Mouse (Mus musculus) thymus, adult 2 months (tissue): ENCODE measurements around the gene Gm853. TPM values are rescaled to one million over a fixed set of nuclear protein-coding genes. Genes with fewer than 3 reads are reported as not detected.
A peak's percentile ranks its signal among the peaks of the same experiment; 100 is the strongest.

Source experiments
- DNase-seq: peaks from one replicate; pipeline ENCODE4 v3.0.0; 2021
- H3K27ac ChIP-seq: fragments of 200-500 bp; 2 replicates; pipeline ENCODE4 v1.5.1; 2012; ENCODE audit warnings: low read length, control low read depth; ENCODE audit not compliant: control insufficient read depth, insufficient read depth
- H3K27me3 ChIP-seq: fragments of 200-500 bp; 2 replicates; pipeline ENCODE4 v1.6.1; 2012; ENCODE audit warnings: mild to moderate bottlenecking, low read length, moderate library complexity, mixed read lengths; ENCODE audit not compliant: control insufficient read depth, insufficient read depth
- H3K36me3 ChIP-seq: fragments of 200-500 bp; 2 replicates; pipeline ENCODE4 v1.6.1; 2012; ENCODE audit warnings: mild to moderate bottlenecking, low read length, moderate library complexity; ENCODE audit not compliant: control insufficient read depth, insufficient read depth
- H3K4me1 ChIP-seq: fragments of 200-500 bp; replicated peaks from 2 replicates; pipeline ENCODE4 v1.6.1; 2012; ENCODE audit warnings: low read length; ENCODE audit not compliant: control insufficient read depth, insufficient read depth
- H3K4me3 ChIP-seq: fragments of 200-500 bp; 2 replicates; pipeline ENCODE4 v1.5.1; 2012; ENCODE audit warnings: mild to moderate bottlenecking, low read length, control low read depth, moderate library complexity; ENCODE audit not compliant: control insufficient read depth, insufficient read depth
- CTCF ChIP-seq: fragments of 200-500 bp; IDR thresholded peaks from 2 replicates; pipeline ENCODE4 v1.5.1; 2012; ENCODE audit warnings: mild to moderate bottlenecking, control low read depth, low read length, moderate library complexity, borderline replicate concordance; ENCODE audit not compliant: control insufficient read depth, poor library complexity, insufficient read depth; ENCODE audit errors: extremely low read depth
- POLR2A ChIP-seq: fragments of 200-500 bp; IDR thresholded peaks from 2 replicates; pipeline ENCODE4 v1.6.1; 2012; ENCODE audit warnings: mild to moderate bottlenecking, low read length, control low read depth, moderate library complexity; ENCODE audit not compliant: control insufficient read depth, poor library complexity, insufficient read depth; ENCODE audit errors: extremely low read depth
- WGBS: fragments of 180-500 bp; shearing (Covaris S2); methylation state at CpG from one replicate; pipeline ENCODE4 v1.1.7; 2018; 5-methylcytosine and 5-hydroxymethylcytosine counted together
- polyA plus RNA-seq: library from polyadenylated mRNA; depleted of rRNA; stranded (reverse); fragments of >200 nt; gene quantifications from 2 replicates; pipeline ENCODE4 v1.2.3, GENCODE M21; 2012

The Gm853 gene
- polyA plus RNA-seq, 1 experiment = 0.13 TPM

GRCm38 (mm10) chr4:130177536-130177935 is 44.7 kb downstream of the Gm853 start:
- 84% methylated on average over 7 of the region's 7 CpGs for WGBS
- no peak overlapping the region for H3K4me3 ChIP-seq
- H3K27me3 ChIP-seq = no peaks in the 10 kb centered on the region; the same call in 1 of the 2 replicates
- H3K36me3 ChIP-seq = no peaks in the 10 kb centered on the region
- DNase-seq = no peak
- no peaks in the 10 kb centered on the region for H3K4me1 ChIP-seq
- TF ChIP-seq CTCF (no peak), POLR2A (no peak)
- H3K27ac ChIP-seq = no peak overlapping the region

- Histone ChIP-seq H3K4me1 (no peaks in the 10 kb centered on the region), H3K4me3 (no peak overlapping the region), H3K27ac (no peak overlapping the region), H3K36me3 (no peaks in the 10 kb centered on the region), H3K27me3 (no peaks in the 10 kb centered on the region; the same call in 1 of the 2 replicates)
- WGBS = 63% methylated on average over 4 of the region's 4 CpGs
- DNase-seq = no peak
- no peak for TF ChIP-seq CTCF
- TF ChIP-seq POLR2A = no peak
These were observed 45.1 kb downstream of the Gm853 start for GRCm38 (mm10) chr4:130177087-130177486.

GRCm38 (mm10) chr4:130176156-130176720 is 46.0 kb downstream of the Gm853 start:
- no peaks in the 10 kb centered on the region for H3K36me3 ChIP-seq
- DNase-seq = no peak
- no peak overlapping the region for H3K27ac ChIP-seq
- H3K4me1 ChIP-seq = no peaks in the 10 kb centered on the region
- no peak overlapping the region for H3K4me3 ChIP-seq
- no peaks in the 10 kb centered on the region; the same call in 1 of the 2 replicates for H3K27me3 ChIP-seq
- WGBS = 61% methylated on average over 5 of the region's 5 CpGs
- TF ChIP-seq CTCF (no peak), POLR2A (no peak)

GRCm38 (mm10) chr4:130175072-130175711 is 47.0 kb downstream of the Gm853 start, which contains the start of gene Tinagl1:
Tinagl1 (minus strand) TSS chr4:130175122.
- TF ChIP-seq CTCF (no peak), POLR2A (no peak)
- WGBS = 7% methylated on average over 14 of the region's 14 CpGs
- H3K4me1 ChIP-seq = no peaks in the 10 kb centered on the region
- no peak within 1 kb of the TSS for H3K27ac ChIP-seq
- H3K36me3 ChIP-seq = no peaks in the 10 kb centered on the region
- no peaks in the 10 kb centered on the region; the same call in 1 of the 2 replicates for H3K27me3 ChIP-seq
- DNase-seq = no peak
- 0 out of 2 replicates have a peak within 1 kb of the TSS, but pooled peaks have one; percentile 2 for H3K4me3 ChIP-seq

GRCm38 (mm10) chr4:130174335-130175031 is 47.7 kb downstream of the Gm853 start:
- Histone ChIP-seq H3K36me3 (no peaks in the 10 kb centered on the region), H3K27me3 (no peaks in the 10 kb centered on the region; the same call in 1 of the 2 replicates), H3K4me3 (0 out of 2 replicates have a peak overlapping the region, but pooled peaks have one; percentile 2), H3K27ac (no peak overlapping the region), H3K4me1 (no peaks in the 10 kb centered on the region)
- WGBS = 17% methylated on average over 25 of the region's 25 CpGs
- TF ChIP-seq CTCF (no peak), POLR2A (no peak)
- DNase-seq = no peak

- no peak for TF ChIP-seq POLR2A
- no peak for TF ChIP-seq CTCF
- no peaks in the 10 kb centered on the region for H3K4me1 ChIP-seq
- DNase-seq = no peak
- no peaks in the 10 kb centered on the region; the same call in 1 of the 2 replicates for H3K27me3 ChIP-seq
- WGBS = 64% methylated on average over 19 of the region's 19 CpGs
- no peak overlapping the region for H3K27ac ChIP-seq
- H3K4me3 ChIP-seq = 0 out of 2 replicates have a peak overlapping the region, but pooled peaks have one; percentile 2
- no peaks in the 10 kb centered on the region for H3K36me3 ChIP-seq
These were observed 48.3 kb downstream of the Gm853 start for GRCm38 (mm10) chr4:130173911-130174311.
